Mouse (Mus musculus) limb, embryonic 11.5 days (tissue): ENCODE data around the gene Krt84. TPM values are rescaled to one million over a fixed set of nuclear protein-coding genes. Genes with fewer than 3 reads are reported as not detected.
"Not testable (repeated sequence)": the region's sequence is repeated elsewhere in the genome, so short reads cannot be mapped to it uniquely, and the experiment has no call there.

ENCODE experiments used
- ATAC-seq: fragments of 200-750 bp; cut with Nextera tagmentation; 2 replicates; pipeline ENCODE4 v1.8.0; 2017; ENCODE audit warnings: low read depth; ENCODE audit not compliant: insufficient number of reproducible peaks, low FRiP score, low TSS enrichment
- DNase-seq: peaks from one replicate; pipeline ENCODE4 v3.0.0-alpha.2; 2015; ENCODE audit warnings: low spot score
- H3K27ac ChIP-seq: fragments of 300-500 bp; sonication (generic); replicated peaks from 2 replicates; pipeline ENCODE4 v1.5.1; 2014; ENCODE audit warnings: low read depth, mild to moderate bottlenecking, low read length
- H3K27me3 ChIP-seq: fragments of 300-500 bp; sonication (generic); 2 replicates; pipeline ENCODE4 v1.6.1; 2014; ENCODE audit warnings: mild to moderate bottlenecking, low read length, mixed read lengths; ENCODE audit not compliant: control insufficient read depth, insufficient read depth
- H3K36me3 ChIP-seq: fragments of 300-500 bp; sonication (generic); 2 replicates; pipeline ENCODE4 v1.6.1; 2014; ENCODE audit warnings: mild to moderate bottlenecking, low read length, moderate library complexity, mixed read lengths; ENCODE audit not compliant: control insufficient read depth, insufficient read depth
- H3K4me1 ChIP-seq: fragments of 300-500 bp; sonication (generic); 2 replicates; pipeline ENCODE4 v1.6.1; 2014; ENCODE audit warnings: low read length, mixed read lengths; ENCODE audit not compliant: control insufficient read depth, insufficient read depth
- H3K4me2 ChIP-seq: fragments of 300-500 bp; sonication (generic); 2 replicates; pipeline ENCODE4 v1.6.1; 2014; ENCODE audit warnings: low read depth, mild to moderate bottlenecking, moderate library complexity; ENCODE audit not compliant: severe bottlenecking
- H3K4me3 ChIP-seq: fragments of 300-500 bp; sonication (generic); 2 replicates; pipeline ENCODE4 v1.5.1; 2014; ENCODE audit warnings: low read depth, low read length
- H3K9ac ChIP-seq: fragments of 300-500 bp; sonication (generic); 2 replicates; pipeline ENCODE4 v1.6.1; 2014; ENCODE audit warnings: mild to moderate bottlenecking, low read length
- H3K9me3 ChIP-seq: fragments of 300-500 bp; sonication (generic); 2 replicates; pipeline ENCODE4 v1.6.1; 2016; ENCODE audit warnings: low read length; ENCODE audit not compliant: control insufficient read depth
- WGBS: fragments of 180-500 bp; shearing (Covaris S2); extraction: QIAGEN DNeasy Blood & Tissue Kit; methylation state at CpG from one replicate; pipeline ENCODE4 v1.1.7; 2014; 5-methylcytosine and 5-hydroxymethylcytosine counted together
- polyA plus RNA-seq: library from polyadenylated mRNA; unstranded; fragments of >200 nt; fragmentation: Nextera tagmentation; extraction: Ambion mirVana; gene quantifications from 2 replicates; pipeline ENCODE4 v1.2.1, GENCODE M21; 2014

Gene Krt84
- polyA plus RNA-seq, 1 experiment from 2014 or later, result not detected

GRCm38 (mm10) chr15:101519792-101520191 is 12.8 kb downstream of the Krt84 start:
- DNase-seq (peak; percentile 81), ATAC-seq (no peak)
- no peaks in the 10 kb centered on the region for H3K27me3 ChIP-seq
- H3K36me3 ChIP-seq, result no peaks in the 10 kb centered on the region
- H3K4me1 ChIP-seq, result no peaks in the 10 kb centered on the region
- 18% methylated on average over 2 of the region's 2 CpGs for WGBS
- H3K9me3 ChIP-seq, result no peaks in the 10 kb centered on the region
- no peak overlapping the region for H3K27ac ChIP-seq
- no peak overlapping the region for H3K4me2 ChIP-seq
- H3K4me3 ChIP-seq, result no peak overlapping the region
- H3K9ac ChIP-seq, result no peak overlapping the region

- H3K4me1 ChIP-seq, H3K4me2 ChIP-seq, H3K9ac ChIP-seq, H3K27me3 ChIP-seq, H3K27ac ChIP-seq, ATAC-seq, H3K36me3 ChIP-seq, DNase-seq, H3K9me3 ChIP-seq, H3K4me3 ChIP-seq: not testable (repeated sequence)
- WGBS, result 72% methylated on average over 2 of the region's 2 CpGs
Measured at GRCm38 (mm10) chr15:101517161-101517560, 15.5 kb downstream of the Krt84 start, which contains the start of gene Gm49425. Gene Gm49425, minus strand, starts transcription at chr15:101517261.

GRCm38 (mm10) chr15:101508247-101508646 is 24.4 kb downstream of the Krt84 start:
- WGBS, result 75% methylated on average over 9 of the region's 9 CpGs
- Histone ChIP-seq H3K4me2 (no peak overlapping the region), H3K4me1 (no peaks in the 10 kb centered on the region), H3K4me3 (no peak overlapping the region), H3K36me3 (no peaks in the 10 kb centered on the region), H3K9me3 (no peaks in the 10 kb centered on the region), H3K27ac (no peak overlapping the region), H3K9ac (no peak overlapping the region), H3K27me3 (no peaks in the 10 kb centered on the region)
- ATAC-seq (no peak), DNase-seq (no peak)

GRCm38 (mm10) chr15:101506896-101507758 is 25.5 kb downstream of the Krt84 start:
- no peak overlapping the region for H3K27ac ChIP-seq
- no peak overlapping the region for H3K4me3 ChIP-seq
- DNase-seq (no peak), ATAC-seq (no peak)
- no peaks in the 10 kb centered on the region for H3K36me3 ChIP-seq
- WGBS, result 60% methylated on average over 14 of the region's 14 CpGs
- no peak overlapping the region for H3K4me2 ChIP-seq
- no peaks in the 10 kb centered on the region for H3K4me1 ChIP-seq
- no peak overlapping the region for H3K9ac ChIP-seq
- H3K9me3 ChIP-seq, result no peaks in the 10 kb centered on the region
- no peaks in the 10 kb centered on the region for H3K27me3 ChIP-seq

GRCm38 (mm10) chr15:101497181-101497580 is 35.4 kb downstream of the Krt84 start:
- no peak overlapping the region for H3K4me2 ChIP-seq
- no peak for ATAC-seq
- H3K36me3 ChIP-seq, result no peaks in the 10 kb centered on the region
- H3K27me3 ChIP-seq, result no peaks in the 10 kb centered on the region
- 74% methylated on average over 2 of the region's 2 CpGs for WGBS
- peak; percentile 27 for DNase-seq
- H3K4me1 ChIP-seq, result no peaks in the 10 kb centered on the region
- H3K9me3 ChIP-seq, result no peaks in the 10 kb centered on the region
- H3K4me3 ChIP-seq, result no peak overlapping the region
- H3K27ac ChIP-seq, result no peak overlapping the region
- no peak overlapping the region for H3K9ac ChIP-seq

- no peak overlapping the region for H3K9ac ChIP-seq
- no peak for DNase-seq
- H3K4me1 ChIP-seq, result no peaks in the 10 kb centered on the region
- no peaks in the 10 kb centered on the region for H3K9me3 ChIP-seq
- ATAC-seq, result no peak
- H3K36me3 ChIP-seq, result no peaks in the 10 kb centered on the region
- 85% methylated on average over 8 of the region's 8 CpGs for WGBS
- H3K4me2 ChIP-seq, result no peak overlapping the region
- no peaks in the 10 kb centered on the region for H3K27me3 ChIP-seq
- H3K27ac ChIP-seq, result no peak overlapping the region
- H3K4me3 ChIP-seq, result no peak overlapping the region
Measured at GRCm38 (mm10) chr15:101495266-101495665, 37.4 kb downstream of the Krt84 start.

GRCm38 (mm10) chr15:101494203-101494602 is 38.4 kb downstream of the Krt84 start:
- no peak overlapping the region for H3K27ac ChIP-seq
- H3K4me1 ChIP-seq, result no peaks in the 10 kb centered on the region
- H3K9me3 ChIP-seq, result no peaks in the 10 kb centered on the region
- H3K27me3 ChIP-seq, result no peaks in the 10 kb centered on the region
- DNase-seq, result no peak
- H3K4me3 ChIP-seq, result no peak overlapping the region
- H3K9ac ChIP-seq, result no peak overlapping the region
- no peak overlapping the region for H3K4me2 ChIP-seq
- H3K36me3 ChIP-seq, result no peaks in the 10 kb centered on the region
- ATAC-seq, result no peak
- 73% methylated on average over 1 of the region's 1 CpGs for WGBS

GRCm38 (mm10) chr15:101493713-101494112 is 38.9 kb downstream of the Krt84 start:
- WGBS, result 94% methylated on average over 6 of the region's 6 CpGs
- no peaks in the 10 kb centered on the region for H3K9me3 ChIP-seq
- DNase-seq (no peak), ATAC-seq (no peak)
- H3K9ac ChIP-seq, result no peak overlapping the region
- H3K27ac ChIP-seq, result no peak overlapping the region
- H3K36me3 ChIP-seq, result no peaks in the 10 kb centered on the region
- no peaks in the 10 kb centered on the region for H3K4me1 ChIP-seq
- H3K4me2 ChIP-seq, result no peak overlapping the region
- H3K27me3 ChIP-seq, result no peaks in the 10 kb centered on the region
- no peak overlapping the region for H3K4me3 ChIP-seq
